Mouse (Mus musculus): ENCODE data around the gene Vmn2r21. TPM values are rescaled to one million over a fixed set of nuclear protein-coding genes. Genes with fewer than 3 reads are reported as not detected.
"Not testable (repeated sequence)": the region's sequence is repeated elsewhere in the genome, so short reads cannot be mapped to it uniquely, and the experiment has no call there.

The Vmn2r21 gene
- not detected in 2 replicates for polyA plus RNA-seq (2012)

DNA sequence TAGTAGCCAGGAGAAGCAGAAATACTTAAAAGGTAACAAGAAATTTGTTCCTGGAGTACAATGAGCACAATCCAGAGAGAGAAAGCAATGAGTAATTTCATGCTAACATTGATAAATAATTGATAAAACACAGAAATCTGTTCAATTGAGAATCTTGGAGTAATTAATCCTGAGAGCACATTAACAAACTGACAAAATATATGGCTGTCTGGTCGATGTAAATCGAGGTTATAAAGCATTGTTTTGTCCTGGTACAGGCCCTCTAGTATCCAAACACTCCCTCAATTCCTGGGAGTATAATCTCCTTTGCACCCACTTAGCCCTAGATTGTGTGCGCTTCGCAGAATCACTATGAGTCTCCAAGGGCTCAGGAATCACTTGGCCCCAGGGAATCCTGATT is at the start of gene Vmn2r21:
TSS of gene Vmn2r21 (minus strand) at position 101 of the 400 bp plus-strand sequence.
- not testable (repeated sequence) for H3K4me1 ChIP-seq (ENCODE audit: control insufficient read depth); H3K36me3 ChIP-seq (ENCODE audit: control insufficient read depth); H3K4me3 ChIP-seq (replicated peaks); H3K9me3 ChIP-seq (ENCODE audit: control insufficient read depth, low read length); H3K27me3 ChIP-seq (ENCODE audit: control insufficient read depth)

DNA sequence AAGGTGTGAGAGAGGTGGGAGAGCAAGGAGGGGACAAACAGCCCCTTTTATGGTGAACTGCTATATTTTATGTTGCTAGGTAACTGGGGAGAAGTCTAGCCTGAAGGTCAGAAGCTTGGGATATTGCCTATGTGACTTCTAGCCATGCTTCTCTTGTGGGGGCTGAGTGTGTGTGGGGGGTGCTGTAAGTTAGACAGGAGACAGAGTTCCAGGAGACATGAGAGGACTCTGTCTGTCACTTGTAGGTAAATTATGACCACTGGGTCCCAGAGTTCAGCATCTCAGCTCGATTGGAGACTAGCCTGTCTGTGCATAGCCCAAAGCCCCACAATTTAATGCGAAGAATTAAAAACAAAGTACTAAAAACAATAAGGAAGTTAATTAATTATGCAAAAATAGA is 41.5 kb upstream of the Vmn2r21 start:
- not testable (repeated sequence) for H3K4me3 ChIP-seq (replicated peaks); H3K4me1 ChIP-seq (ENCODE audit: control insufficient read depth); H3K36me3 ChIP-seq (ENCODE audit: control insufficient read depth); H3K9me3 ChIP-seq (ENCODE audit: control insufficient read depth, low read length); H3K27me3 ChIP-seq (ENCODE audit: control insufficient read depth)

DNA sequence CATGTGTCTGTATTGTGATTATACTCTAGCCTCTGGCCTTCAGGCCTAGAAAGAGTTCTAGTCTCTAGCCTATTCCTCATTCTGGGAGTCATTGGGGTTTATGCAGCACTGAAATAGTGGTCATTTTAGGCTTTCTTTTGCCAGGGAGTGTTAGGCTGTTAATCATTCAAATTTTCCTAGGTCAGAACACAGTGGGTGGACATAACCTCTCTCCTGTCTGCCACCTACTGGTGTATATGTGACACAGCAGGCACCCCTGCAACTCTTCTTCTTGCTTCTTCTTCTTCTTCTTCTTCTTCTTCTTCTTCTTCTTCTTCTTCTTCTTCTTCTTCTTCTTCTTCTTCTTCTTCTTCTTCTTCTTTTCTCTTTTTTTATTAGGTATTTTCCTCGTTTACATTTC is 6.5 kb upstream of the Vmn2r21 start:
- not testable (repeated sequence) for H3K4me1 ChIP-seq (ENCODE audit: control insufficient read depth); H3K36me3 ChIP-seq (ENCODE audit: control insufficient read depth); H3K9me3 ChIP-seq (ENCODE audit: control insufficient read depth, low read length); H3K4me3 ChIP-seq (replicated peaks); H3K27me3 ChIP-seq (ENCODE audit: control insufficient read depth)

DNA sequence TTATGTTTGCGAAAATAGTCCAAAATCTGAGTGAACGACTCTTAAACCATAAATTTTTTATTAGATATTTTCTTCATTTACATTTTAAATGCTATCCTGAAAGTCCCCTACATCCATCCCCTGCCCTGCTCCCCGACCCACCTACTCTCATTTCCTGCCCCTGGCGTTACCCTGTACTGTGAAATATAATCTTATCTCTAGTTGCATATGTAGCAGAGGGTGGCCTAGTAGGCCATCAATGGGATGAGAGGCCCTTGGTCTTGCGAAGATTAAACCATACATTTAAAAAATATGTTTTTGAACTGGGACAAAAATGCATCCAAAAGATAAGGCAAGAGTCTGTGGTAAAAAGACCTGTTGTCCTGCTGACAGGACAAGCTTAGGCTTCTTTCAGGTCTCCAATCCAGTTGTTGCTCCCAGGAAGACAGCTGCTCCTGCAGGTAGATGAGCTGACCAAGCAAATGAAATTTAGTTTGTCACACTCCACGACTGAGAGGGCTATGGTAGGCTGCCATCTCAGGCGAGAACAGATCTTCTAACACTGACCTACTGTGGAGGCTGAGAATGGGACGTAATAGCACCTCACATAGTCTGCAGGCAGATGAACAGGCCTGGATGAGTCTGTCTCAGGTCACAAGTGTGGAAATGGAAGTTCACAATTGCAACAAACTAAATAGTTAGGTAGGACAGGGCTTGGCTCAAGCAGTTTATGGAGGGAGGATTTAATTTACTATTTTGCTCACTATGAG is 10.8 kb downstream of the Vmn2r21 start:
- not testable (repeated sequence) for H3K4me1 ChIP-seq (ENCODE audit: control insufficient read depth); H3K36me3 ChIP-seq (ENCODE audit: control insufficient read depth); H3K27me3 ChIP-seq (ENCODE audit: control insufficient read depth); H3K4me3 ChIP-seq (replicated peaks); H3K9me3 ChIP-seq (ENCODE audit: control insufficient read depth, low read length)

DNA sequence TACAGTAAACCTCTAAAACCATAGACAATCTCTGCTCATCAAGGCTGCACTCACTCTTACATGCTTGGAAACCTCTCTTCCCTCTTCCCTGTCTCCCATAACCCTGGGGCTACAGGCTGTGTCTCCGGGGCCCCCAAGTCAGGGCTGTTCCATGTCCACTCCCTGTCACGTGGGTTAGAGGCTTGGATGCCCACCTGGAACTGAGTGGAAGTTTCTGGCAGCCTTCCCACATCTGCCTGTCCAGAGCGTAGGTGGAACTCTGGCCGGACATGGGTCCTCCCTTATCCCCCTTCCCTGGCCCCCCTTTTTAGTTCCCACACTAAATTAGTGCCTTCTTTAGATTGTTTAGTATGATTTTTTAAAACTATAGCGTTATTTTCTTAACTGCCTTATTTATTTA is 60.2 kb downstream of the Vmn2r21 start:
- not testable (repeated sequence) for H3K27me3 ChIP-seq (ENCODE audit: control insufficient read depth); H3K9me3 ChIP-seq (ENCODE audit: control insufficient read depth, low read length); H3K36me3 ChIP-seq (ENCODE audit: control insufficient read depth); H3K4me3 ChIP-seq (replicated peaks); H3K4me1 ChIP-seq (ENCODE audit: control insufficient read depth)

DNA sequence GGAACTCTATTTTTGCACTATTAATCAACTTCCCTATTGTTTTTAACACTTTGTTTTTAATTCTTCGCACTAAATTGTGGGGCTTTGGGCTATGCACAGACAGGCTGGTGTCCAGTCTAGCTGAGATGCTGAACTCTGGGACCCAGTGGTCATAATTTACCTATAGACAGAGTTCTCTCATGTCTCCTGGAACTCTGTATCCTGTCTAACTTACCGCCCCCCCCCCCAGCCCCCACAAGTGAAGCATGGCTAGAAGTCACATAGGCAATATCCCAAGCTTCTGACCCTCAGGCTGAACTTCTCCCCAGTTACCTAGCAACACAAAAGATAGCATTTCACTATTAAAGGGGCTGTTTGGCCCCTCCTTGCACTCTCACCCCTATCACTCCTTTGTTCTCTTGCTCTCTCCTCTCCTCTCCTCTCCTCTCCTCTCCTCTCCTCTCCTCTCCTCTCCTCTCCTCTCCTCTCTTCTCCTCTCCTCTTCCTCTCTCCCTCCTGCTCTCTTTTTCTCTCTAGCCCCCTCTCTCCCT is 60.7 kb downstream of the Vmn2r21 start:
- not testable (repeated sequence) for H3K9me3 ChIP-seq (ENCODE audit: control insufficient read depth, low read length); H3K36me3 ChIP-seq (ENCODE audit: control insufficient read depth); H3K4me3 ChIP-seq (replicated peaks); H3K27me3 ChIP-seq (ENCODE audit: control insufficient read depth); H3K4me1 ChIP-seq (ENCODE audit: control insufficient read depth)

DNA sequence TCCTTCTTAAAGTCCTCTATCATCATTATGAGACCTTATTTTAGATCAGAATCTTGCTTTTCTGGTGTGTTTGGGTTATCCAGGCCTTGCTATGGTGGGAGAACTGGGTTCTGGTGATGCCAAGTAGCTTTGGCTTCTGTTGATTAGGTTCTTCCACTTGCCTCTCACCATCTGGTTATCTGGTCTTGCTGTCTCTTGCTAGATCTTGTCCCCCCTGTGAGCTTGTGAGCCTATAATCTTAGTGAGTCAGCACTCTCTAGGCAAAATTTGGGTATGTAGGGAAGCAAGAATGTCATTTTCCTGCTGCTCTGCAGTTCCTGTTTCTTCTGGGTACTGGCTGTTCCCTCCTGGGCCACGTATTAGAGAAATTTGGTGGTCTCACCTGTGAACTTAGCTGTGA is 64.6 kb downstream of the Vmn2r21 start:
- not testable (repeated sequence) for H3K27me3 ChIP-seq (ENCODE audit: control insufficient read depth); H3K4me3 ChIP-seq (replicated peaks); H3K36me3 ChIP-seq (ENCODE audit: control insufficient read depth); H3K9me3 ChIP-seq (ENCODE audit: control insufficient read depth, low read length); H3K4me1 ChIP-seq (ENCODE audit: control insufficient read depth)

Other genes with a start within 250 kb of the Vmn2r21 start
- gene Clec4e, start 243.5 kb downstream of the Vmn2r21 start, polyA plus RNA-seq (2012), result not detected in 2 replicates
- gene Vmn2r19, start 225.1 kb downstream of the Vmn2r21 start, polyA plus RNA-seq (2012), result not detected in 2 replicates
- 0.01 TPM in 1 of 2 replicates, not detected in the other for gene Vmn2r20, start 115.3 kb downstream of the Vmn2r21 start, polyA plus RNA-seq (2012)
- 0.01 TPM in 1 of 2 replicates, not detected in the other for gene Vmn2r22, start 117.3 kb upstream of the Vmn2r21 start, polyA plus RNA-seq (2012)
- not detected in 2 replicates for gene Vmn2r23, start 169.3 kb upstream of the Vmn2r21 start, polyA plus RNA-seq (2012)
- gene Vmn2r24, start 245.5 kb upstream of the Vmn2r21 start, polyA plus RNA-seq (2012), result not detected in 2 replicates

Data from erythroblast, embryonic 14.5 days (primary cell).